Mouse (Mus musculus) ES-E14 (cell line): ENCODE data around the gene Tmem119. TPM values are rescaled to one million over a fixed set of nuclear protein-coding genes. Genes with fewer than 3 reads are reported as not detected.

Experiments
- DNase-seq: peaks from one replicate; pipeline ENCODE4 v3.0.0-alpha.2; 2013; ENCODE audit warnings: low read depth, low spot score
- H3K27ac ChIP-seq: 2 replicates; pipeline ENCODE4 v1.5.1; 2012; ENCODE audit warnings: low read depth, mild to moderate bottlenecking, low read length, moderate library complexity, mixed read lengths; ENCODE audit not compliant: poor library complexity, insufficient read depth, severe bottlenecking
- H3K36me3 ChIP-seq: 2 replicates; pipeline ENCODE4 v1.6.1; 2012; ENCODE audit warnings: mild to moderate bottlenecking, low read length, moderate library complexity, mixed read lengths; ENCODE audit not compliant: control insufficient read depth, poor library complexity, insufficient read depth, severe bottlenecking
- H3K4me1 ChIP-seq, 2 experiments: fragments of 150-350 bp in 1 of 2; sonication (generic) in 1 of 2; 2 replicates each; pipeline ENCODE4 v1.6.1; 2012; ENCODE audit warnings: low read length in 2 of 2, mild to moderate bottlenecking in 1 of 2, mixed read lengths in 1 of 2; ENCODE audit not compliant: control insufficient read depth in 2 of 2, insufficient read depth in 2 of 2, poor library complexity in 1 of 2
- H3K4me3 ChIP-seq, 2 experiments: fragments of 150-350 bp in 1 of 2; sonication (generic) in 1 of 2; 2 replicates each; pipeline ENCODE4 v1.5.1; 2012; ENCODE audit warnings: low read length in 2 of 2, low read depth in 1 of 2, mild to moderate bottlenecking in 1 of 2, mixed read lengths in 1 of 2; ENCODE audit not compliant: insufficient read depth in 1 of 2, poor library complexity in 1 of 2, severe bottlenecking in 1 of 2
- H3K9ac ChIP-seq: 2 replicates; pipeline ENCODE4 v1.6.1; 2012; ENCODE audit warnings: low read depth, mild to moderate bottlenecking, low read length, mixed read lengths; ENCODE audit not compliant: poor library complexity, insufficient read depth, severe bottlenecking
- H3K9me3 ChIP-seq: fragments of 150-350 bp; sonication (generic); 2 replicates; pipeline ENCODE4 v1.6.1; 2012; ENCODE audit warnings: low read depth, mild to moderate bottlenecking, low read length; ENCODE audit not compliant: control insufficient read depth, insufficient read depth
- CHD2 ChIP-seq: IDR thresholded peaks from 2 replicates; pipeline ENCODE4 v1.6.1; 2014; ENCODE audit warnings: mild to moderate bottlenecking, low read depth, low read length, inconsistent platforms
- HCFC1 ChIP-seq: IDR thresholded peaks from 2 replicates; pipeline ENCODE4 v1.6.1; 2012; ENCODE audit warnings: low read length, inconsistent platforms, borderline replicate concordance; ENCODE audit not compliant: insufficient read depth
- MAFK ChIP-seq: IDR thresholded peaks from 2 replicates; pipeline ENCODE4 v1.6.1; 2014; ENCODE audit warnings: mild to moderate bottlenecking, low read depth, low read length, inconsistent platforms; ENCODE audit not compliant: insufficient read depth
- ZC3H11A ChIP-seq: IDR thresholded peaks from 2 replicates; pipeline ENCODE4 v1.6.1; 2012; ENCODE audit warnings: low read depth, mild to moderate bottlenecking, inconsistent platforms, low read length, borderline replicate concordance
- ZNF384 ChIP-seq: IDR thresholded peaks from 2 replicates; pipeline ENCODE4 v1.6.1; 2012; ENCODE audit warnings: low read depth, low read length, inconsistent platforms
- in situ Hi-C, 2 experiments: fragments of 600-800 bp; cut with MboI; formaldehyde crosslinking; loops; one replicate each; pipeline ENCODE4 v1.15.1; 2025; ENCODE audit warnings: low sequenced_read_pairs in 2 of 2, inconsistent platforms in 1 of 2; ENCODE audit not compliant: unreplicated experiment in 2 of 2
- total RNA-seq: library from RNA; depleted of rRNA; stranded (reverse); fragments of 300-350 nt; gene quantifications from 2 replicates; pipeline ENCODE4 v1.2.3, GENCODE M21; 2012; rRNA removed

Tmem119 gene
- total RNA-seq, 1 experiment, result 7.1 TPM

GRCm38 (mm10) chr5:113751521-113752157 lies 48.7 kb downstream of the Tmem119 start:
- H3K36me3 ChIP-seq, result peaks cover 91% of the 10 kb centered on the region
- no peak overlapping the region for H3K27ac ChIP-seq
- no peaks in the 10 kb centered on the region; a peak in 2 of 4 replicates for H3K4me1 ChIP-seq
- no peaks in the 10 kb centered on the region for H3K9me3 ChIP-seq
- TF ChIP-seq MAFK (no peak), ZNF384 (no peak)
- DNase-seq, result no peak
- H3K9ac ChIP-seq, result no peak overlapping the region
- H3K4me3 ChIP-seq, result no peak overlapping the region
- in situ Hi-C loops, result no loop called here

- H3K4me1 ChIP-seq, result no peaks in the 10 kb centered on the region; a peak in 2 of 4 replicates
- peaks cover 91% of the 10 kb centered on the region for H3K36me3 ChIP-seq
- in situ Hi-C loops, result no loop called here
- TF ChIP-seq MAFK (peak; percentile 82), CHD2 (no peak)
- no peaks in the 10 kb centered on the region for H3K9me3 ChIP-seq
- no peak overlapping the region for H3K27ac ChIP-seq
- no peak overlapping the region for H3K4me3 ChIP-seq
- no peak for DNase-seq
- H3K9ac ChIP-seq, result no peak overlapping the region
Measured at GRCm38 (mm10) chr5:113748556-113749331, 51.6 kb downstream of the Tmem119 start.

DNA sequence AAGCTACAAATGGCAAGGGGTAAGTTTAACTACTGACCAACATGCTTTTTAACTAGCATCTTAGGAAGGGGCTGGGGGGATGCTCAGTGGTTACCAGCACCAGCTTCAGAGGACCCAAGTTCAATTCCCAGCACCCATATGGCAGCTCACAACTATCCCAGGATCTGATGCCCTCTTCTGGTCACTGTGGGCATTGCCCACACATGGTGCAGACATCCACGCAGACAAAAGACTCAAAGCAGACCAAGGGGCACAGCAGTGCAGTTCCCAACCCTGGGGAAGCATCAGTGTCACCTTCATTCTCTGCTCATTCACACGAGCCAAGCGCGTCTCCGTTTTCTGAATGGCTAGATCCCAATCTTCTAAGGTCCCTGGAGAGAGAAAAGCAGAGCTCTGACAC lies 52.7 kb downstream of the Tmem119 start:
- H3K4me1 ChIP-seq, result no peaks in the 10 kb centered on the region; a peak in 2 of 4 replicates
- H3K27ac ChIP-seq, result no peak overlapping the region
- no peak overlapping the region for H3K4me3 ChIP-seq
- H3K9ac ChIP-seq, result no peak overlapping the region
- peaks cover 92% of the 10 kb centered on the region for H3K36me3 ChIP-seq
- no peak for TF ChIP-seq HCFC1
- 0 out of 2 replicates have a peak, but pooled peaks have one; percentile 13 for TF ChIP-seq ZC3H11A
- in situ Hi-C loops, result no loop called here
- H3K9me3 ChIP-seq, result no peaks in the 10 kb centered on the region
- DNase-seq, result no peak

Other genes with a start within 250 kb of the Tmem119 start
- 10.4 and 24.4 TPM in 2 replicates for gene Cmklr1, start 150.1 kb downstream of the Tmem119 start, total RNA-seq
- not detected in 2 replicates for gene 1700069L16Rik, start 75.7 kb downstream of the Tmem119 start, total RNA-seq
- gene Ficd, start 64.7 kb downstream of the Tmem119 start, total RNA-seq, result 8.6 and 10.5 TPM in 2 replicates
- gene Sart3, start 28.0 kb downstream of the Tmem119 start, total RNA-seq, result 78.0 and 100 TPM in 2 replicates
- gene Iscu, start 27.8 kb downstream of the Tmem119 start, total RNA-seq, result 78.4 and 80.1 TPM in 2 replicates
- gene Selplg, start 32.1 kb upstream of the Tmem119 start, total RNA-seq, result 0.31 and 1.3 TPM in 2 replicates
- gene Coro1c, start 108.2 kb upstream of the Tmem119 start, total RNA-seq, result 150 TPM in 2 replicates
- 11.8 and 13.4 TPM in 2 replicates for gene Ssh1, start 193.4 kb upstream of the Tmem119 start, total RNA-seq
- gene Dao, start 203.2 kb upstream of the Tmem119 start, total RNA-seq, result 0.16 and 0.18 TPM in 2 replicates